Mouse (Mus musculus): ENCODE data around the gene Col4a2.
"Not testable (repeated sequence)": the region's sequence is repeated elsewhere in the genome, so short reads cannot be mapped to it uniquely, and the experiment has no call there.

The Col4a2 gene

GRCm38 (mm10) chr8:11463889-11464706 lies 151.5 kb downstream of the Col4a2 start:
- DNase-seq = peak; percentile 67 to 68

GRCm38 (mm10) chr8:11464707-11464964 lies 152.0 kb downstream of the Col4a2 start:
- no peak for DNase-seq

GRCm38 (mm10) chr8:11465619-11466018 lies 153.0 kb downstream of the Col4a2 start:
- DNase-seq = no peak

- DNase-seq = not testable (repeated sequence)
Measured at GRCm38 (mm10) chr8:11466528-11466927, 153.9 kb downstream of the Col4a2 start.

- DNase-seq = peak; percentile 58 to 65
Measured at GRCm38 (mm10) chr8:11469095-11469494, 156.5 kb downstream of the Col4a2 start.

- no peak for DNase-seq
Measured at GRCm38 (mm10) chr8:11470694-11471093, 158.1 kb downstream of the Col4a2 start.

GRCm38 (mm10) chr8:11471309-11471708 lies 158.7 kb downstream of the Col4a2 start:
- DNase-seq = no peak

- DNase-seq = peak; percentile 71 to 82
Measured at GRCm38 (mm10) chr8:11473072-11473471, 160.5 kb downstream of the Col4a2 start.

GRCm38 (mm10) chr8:11475397-11475796 lies 162.8 kb downstream of the Col4a2 start:
- DNase-seq = no peak

GRCm38 (mm10) chr8:11475876-11476275 lies 163.3 kb downstream of the Col4a2 start:
- no peak for DNase-seq

GRCm38 (mm10) chr8:11476338-11477177 lies 164.0 kb downstream of the Col4a2 start:
- DNase-seq = peak; percentile 83 to 91

GRCm38 (mm10) chr8:11477178-11477553 lies 164.6 kb downstream of the Col4a2 start:
- DNase-seq = no peak

GRCm38 (mm10) chr8:11477811-11478761 lies 165.5 kb downstream of the Col4a2 start, which contains the start of gene Rab20:
Rab20 (minus strand) TSS chr8:11478710.
- DNase-seq = peak; percentile 87 to 89

GRCm38 (mm10) chr8:11478807-11479527 lies 166.4 kb downstream of the Col4a2 start:
- DNase-seq = peak in 1 of 2 experiments; percentile 20

- no peak for DNase-seq
Measured at GRCm38 (mm10) chr8:11479591-11479990, 167.0 kb downstream of the Col4a2 start.

- no peak for DNase-seq
Measured at GRCm38 (mm10) chr8:11481876-11482275, 169.3 kb downstream of the Col4a2 start.

- DNase-seq = no peak
Measured at GRCm38 (mm10) chr8:11482537-11482936, 169.9 kb downstream of the Col4a2 start.

- peak; percentile 61 to 70 for DNase-seq
Measured at GRCm38 (mm10) chr8:11486142-11486541, 173.5 kb downstream of the Col4a2 start.

- no peak for DNase-seq
Measured at GRCm38 (mm10) chr8:11487229-11487628, 174.6 kb downstream of the Col4a2 start.

GRCm38 (mm10) chr8:11492340-11492739 lies 179.7 kb downstream of the Col4a2 start:
- DNase-seq = not testable (repeated sequence)

GRCm38 (mm10) chr8:11497017-11497990 lies 184.7 kb downstream of the Col4a2 start, which contains the start of gene Naxd:
Naxd (plus strand) TSS chr8:11497506.
- peak; percentile 92 to 95 for DNase-seq

All from lung, adult 18-20 months (tissue).